ENCODE assay signal across 8 mouse cellular contexts in genomic region chr11:95259088-95259849, GRCm38 (mm10). TPM values are rescaled to one million over a fixed set of nuclear protein-coding genes. Genes with fewer than 3 reads are reported as not detected.
DNase-seq lines count a peak whose midpoint lies in the region; ATAC-seq and TF ChIP-seq lines count a peak whose summit lies in the region.

No protein-coding gene starts in this region.

- 0 out of 2 replicates have a peak, but pooled peaks have one; percentile 38 for TF ChIP-seq POLR2A in thymus, adult 2 months (IDR thresholded peaks at IDR 0.05; ENCODE audit: control insufficient read depth, extremely low read depth, insufficient read depth, low read length, poor library complexity)

- H3K4me3 ChIP-seq in hindbrain, embryonic 10.5 days, result peak overlapping the region; percentile 62
- peak overlapping the region; percentile 53 for H3K4me3 ChIP-seq in lung, embryonic 16.5 days (ENCODE audit: low read length)
- H3K4me3 ChIP-seq in thymus, adult 2 months (ENCODE audit: control insufficient read depth, insufficient read depth, low read length), result peak overlapping the region; percentile 42

- under 1% methylated on average over 73 of the region's 73 CpGs for WGBS in hindbrain, embryonic 10.5 days
- WGBS in lung, embryonic 16.5 days, result under 1% methylated on average over 73 of the region's 73 CpGs
- under 1% methylated on average over 73 of the region's 73 CpGs for WGBS in thymus, adult 2 months

- H3K9me3 ChIP-seq in hindbrain, embryonic 10.5 days, result no peaks in the 10 kb centered on the region
- no peaks in the 10 kb centered on the region for H3K9me3 ChIP-seq in lung, embryonic 16.5 days (ENCODE audit: control insufficient read depth, low read length)

- peaks cover 31% of the 10 kb centered on the region for H3K4me1 ChIP-seq in hindbrain, embryonic 10.5 days (replicated peaks)
- peaks cover 7% of the 10 kb centered on the region; the same call in 1 of the 2 replicates for H3K4me1 ChIP-seq in lung, embryonic 16.5 days (replicated peaks; ENCODE audit: control insufficient read depth, insufficient read depth, low read length)
- peaks cover 23% of the 10 kb centered on the region for H3K4me1 ChIP-seq in thymus, adult 2 months (replicated peaks; ENCODE audit: control insufficient read depth, insufficient read depth, low read length)

- no peaks in the 10 kb centered on the region for H3K36me3 ChIP-seq in hindbrain, embryonic 10.5 days
- H3K36me3 ChIP-seq in lung, embryonic 16.5 days (ENCODE audit: control insufficient read depth, insufficient read depth, low read length), result no peaks in the 10 kb centered on the region
- no peaks in the 10 kb centered on the region for H3K36me3 ChIP-seq in thymus, adult 2 months (ENCODE audit: control insufficient read depth, insufficient read depth, low read length)

- peak overlapping the region; percentile 87 for H3K27ac ChIP-seq in hindbrain, embryonic 10.5 days
- peak overlapping the region; percentile 86 for H3K27ac ChIP-seq in lung, embryonic 16.5 days (ENCODE audit: low read length)
- no peak overlapping the region for H3K27ac ChIP-seq in thymus, adult 2 months (ENCODE audit: control insufficient read depth, insufficient read depth, low read length)

- ATAC-seq in frontal cortex, adult (ENCODE audit: low TSS enrichment), result peak; percentile 79
- ATAC-seq in lung, embryonic 16.5 days (ENCODE audit: low read depth), result peak; percentile 78

- TF ChIP-seq CTCF in thymus, adult 2 months (IDR thresholded peaks at IDR 0.05; ENCODE audit: borderline replicate concordance, control insufficient read depth, extremely low read depth, insufficient read depth, low read length, poor library complexity), result peak; percentile 100

- peak; percentile 96 for DNase-seq in Muller cell, postnatal 12 days (ENCODE audit: inconsistent ontology term)
- DNase-seq in cerebellum, adult 9-10 months, result peak; percentile 85
- DNase-seq in hindbrain, embryonic 10.5 days (ENCODE audit: low spot score), result peak; percentile 93
- DNase-seq in layer of hippocampus, adult 9-11 months, result peak; percentile 86
- DNase-seq in ovary, adult 18-20 months (ENCODE audit: low spot score), result peak; percentile 81
- peak; percentile 90 for DNase-seq in thymus, adult 2 months

- peak overlapping the region; percentile 98 for H3K4me2 ChIP-seq in lung, embryonic 16.5 days (ENCODE audit: low read depth, low read length)

- H3K27me3 ChIP-seq in hindbrain, embryonic 10.5 days (ENCODE audit: insufficient read depth, poor library complexity, severe bottlenecking), result peaks cover 37% of the 10 kb centered on the region
- H3K27me3 ChIP-seq in lung, embryonic 16.5 days (ENCODE audit: control insufficient read depth, insufficient read depth, low read depth, low read length), result no peaks in the 10 kb centered on the region
- no peaks in the 10 kb centered on the region for H3K27me3 ChIP-seq in thymus, adult 2 months (ENCODE audit: control insufficient read depth, insufficient read depth, low read length)

- peak overlapping the region; percentile 66 for H3K9ac ChIP-seq in lung, embryonic 16.5 days (ENCODE audit: low read length)

RNA-seq across cellular contexts. Expression of gene Tac4, which starts 2.1 kb away (rescaled TPM):
- 0.12 TPM in 1 of 2 replicates, not detected in the other for polyA plus RNA-seq in hindbrain, embryonic 10.5 days (2016; fragmentation: Nextera tagmentation; extraction: Ambion mirVana)
- not detected in 2 replicates for polyA plus RNA-seq in lung, embryonic 16.5 days (2015; fragmentation: Nextera tagmentation; extraction: Ambion mirVana)
- polyA plus RNA-seq in thymus, adult 2 months (2012; rRNA removed), result 0.40 and 0.50 TPM in 2 replicates

RNA-seq across cellular contexts. Expression of gene Kat7, which starts 50.8 kb away (rescaled TPM):
- polyA plus RNA-seq in hindbrain, embryonic 10.5 days (2016; fragmentation: Nextera tagmentation; extraction: Ambion mirVana), result 79.0 and 84.9 TPM in 2 replicates
- 75.3 and 80.2 TPM in 2 replicates for polyA plus RNA-seq in lung, embryonic 16.5 days (2015; fragmentation: Nextera tagmentation; extraction: Ambion mirVana)
- 55.5 and 64.8 TPM in 2 replicates for polyA plus RNA-seq in thymus, adult 2 months (2012; rRNA removed)
